Mouse (Mus musculus) limb, embryonic 10.5 days (tissue): ENCODE data around the gene Cd4. TPM values are rescaled to one million over a fixed set of nuclear protein-coding genes. Genes with fewer than 3 reads are reported as not detected.
"Not testable (repeated sequence)": the region's sequence is repeated elsewhere in the genome, so short reads cannot be mapped to it uniquely, and the experiment has no call there.

ENCODE experiments used
- DNase-seq: peaks from one replicate; pipeline ENCODE4 v3.0.0-alpha.2; 2017; ENCODE audit warnings: low spot score
- H3K27ac ChIP-seq: fragments of 300-500 bp; sonication (generic); 2 replicates; pipeline ENCODE4 v1.5.1; 2016; ENCODE audit warnings: mild to moderate bottlenecking
- H3K27me3 ChIP-seq: fragments of 300-500 bp; sonication (generic); 2 replicates; pipeline ENCODE4 v1.6.1; 2016; ENCODE audit warnings: low read depth, mild to moderate bottlenecking; ENCODE audit not compliant: poor library complexity, severe bottlenecking
- H3K36me3 ChIP-seq: fragments of 300-500 bp; sonication (generic); 2 replicates; pipeline ENCODE4 v1.6.1; 2016; ENCODE audit warnings: mild to moderate bottlenecking, moderate library complexity
- H3K4me1 ChIP-seq: fragments of 300-500 bp; sonication (generic); 2 replicates; pipeline ENCODE4 v1.6.1; 2016
- H3K4me3 ChIP-seq: fragments of 300-500 bp; sonication (generic); 2 replicates; pipeline ENCODE4 v1.5.1; 2016; ENCODE audit warnings: mild to moderate bottlenecking, moderate library complexity
- H3K9me3 ChIP-seq: fragments of 300-500 bp; sonication (generic); replicated peaks from 2 replicates; pipeline ENCODE4 v1.6.1; 2016; ENCODE audit warnings: mild to moderate bottlenecking
- WGBS: fragments of 180-500 bp; shearing (Covaris S2); methylation state at CpG from one replicate; pipeline ENCODE4 v1.1.7; 2016; 5-methylcytosine and 5-hydroxymethylcytosine counted together
- polyA plus RNA-seq: library from polyadenylated mRNA; unstranded; fragments of >200 nt; fragmentation: Nextera tagmentation; extraction: Ambion mirVana; gene quantifications from 2 replicates; pipeline ENCODE4 v1.2.1, GENCODE M21; 2016

Gene Cd4
- polyA plus RNA-seq, 1 experiment from 2014 or later = not detected

- Histone ChIP-seq H3K9me3 (no peaks in the 10 kb centered on the region), H3K27ac (no peak overlapping the region), H3K36me3 (peaks cover 69% of the 10 kb centered on the region), H3K27me3 (0 out of 2 replicates have a peak, but pooled peaks cover 6% of the 10 kb centered on the region), H3K4me1 (peaks cover 12% of the 10 kb centered on the region), H3K4me3 (no peak overlapping the region)
- 39% methylated on average over 8 of the region's 8 CpGs for WGBS
- DNase-seq = no peak
Observed at GRCm38 (mm10) chr6:124850535-124850934, 37.5 kb downstream of the Cd4 start.

DNA sequence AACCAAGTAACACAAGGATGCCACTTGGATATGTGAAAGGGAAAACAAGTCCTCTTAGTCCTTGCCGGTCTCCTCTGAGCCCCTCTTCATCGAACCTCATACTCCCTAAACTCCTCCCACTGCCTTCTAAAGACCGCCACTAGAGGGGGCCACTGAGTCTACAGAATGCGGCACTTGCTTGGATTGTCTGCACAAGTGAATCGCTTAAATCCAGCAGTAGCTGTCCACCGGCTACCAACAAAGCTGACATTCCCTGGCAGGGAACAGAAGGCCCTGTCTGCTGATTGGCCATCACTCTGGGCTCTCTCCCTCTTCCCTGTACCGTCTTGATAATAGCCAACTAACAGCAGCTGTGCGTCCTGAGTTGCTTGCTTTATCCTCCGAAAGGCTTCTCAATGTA lies 40.7 kb downstream of the Cd4 start:
- peaks cover 4% of the 10 kb centered on the region; the same call in 1 of the 2 replicates for H3K4me1 ChIP-seq
- peaks cover 57% of the 10 kb centered on the region for H3K36me3 ChIP-seq
- H3K4me3 ChIP-seq = no peak overlapping the region
- H3K27ac ChIP-seq = no peak overlapping the region
- no peaks in the 10 kb centered on the region for H3K27me3 ChIP-seq
- 15% methylated on average over 9 of the region's 9 CpGs for WGBS
- H3K9me3 ChIP-seq = no peaks in the 10 kb centered on the region
- DNase-seq = peak; percentile 98

- no peaks in the 10 kb centered on the region for H3K9me3 ChIP-seq
- peaks cover 33% of the 10 kb centered on the region for H3K36me3 ChIP-seq
- H3K4me3 ChIP-seq = peak within 1 kb of the TSS; percentile 23
- 0 out of 2 replicates have a peak, but pooled peaks cover 9% of the 10 kb centered on the region for H3K27me3 ChIP-seq
- DNase-seq = no peak
- 39% methylated on average over 15 of the region's 15 CpGs for WGBS
- peak within 1 kb of the TSS; percentile 75 for H3K27ac ChIP-seq
- H3K4me1 ChIP-seq = peaks cover 48% of the 10 kb centered on the region
Observed at GRCm38 (mm10) chr6:124840241-124841167, 47.5 kb downstream of the Cd4 start, which contains the start of gene Gnb3. Gene Gnb3, minus strand, starts transcription at chr6:124840275.

DNA sequence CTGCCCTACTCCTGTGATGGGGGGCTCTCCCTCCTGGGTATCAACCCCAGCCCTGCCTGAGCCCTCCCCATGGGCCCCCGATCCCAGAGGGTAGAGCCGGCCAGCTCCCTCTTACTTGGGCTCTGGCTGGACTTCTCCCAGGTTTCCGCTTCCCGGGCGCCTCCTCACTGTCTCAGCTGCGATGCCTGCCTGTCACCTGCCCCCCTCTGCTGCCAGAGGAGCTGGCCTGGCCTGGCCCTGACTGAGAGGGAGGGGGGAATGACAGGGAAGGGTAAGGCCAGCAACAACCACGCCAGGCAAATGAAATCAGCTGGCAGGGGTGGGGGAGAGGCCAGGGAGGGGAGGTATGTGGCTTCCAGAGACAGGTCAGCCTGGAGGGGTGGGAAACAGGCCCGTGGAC lies 48.2 kb downstream of the Cd4 start:
- 0 out of 2 replicates have a peak, but pooled peaks cover 9% of the 10 kb centered on the region for H3K27me3 ChIP-seq
- H3K4me1 ChIP-seq = peaks cover 55% of the 10 kb centered on the region
- DNase-seq = peak; percentile 49
- peak overlapping the region; percentile 75 for H3K27ac ChIP-seq
- peaks cover 32% of the 10 kb centered on the region for H3K36me3 ChIP-seq
- H3K9me3 ChIP-seq = no peaks in the 10 kb centered on the region
- peak overlapping the region; percentile 23 for H3K4me3 ChIP-seq
- 9% methylated on average over 8 of the region's 8 CpGs for WGBS

DNA sequence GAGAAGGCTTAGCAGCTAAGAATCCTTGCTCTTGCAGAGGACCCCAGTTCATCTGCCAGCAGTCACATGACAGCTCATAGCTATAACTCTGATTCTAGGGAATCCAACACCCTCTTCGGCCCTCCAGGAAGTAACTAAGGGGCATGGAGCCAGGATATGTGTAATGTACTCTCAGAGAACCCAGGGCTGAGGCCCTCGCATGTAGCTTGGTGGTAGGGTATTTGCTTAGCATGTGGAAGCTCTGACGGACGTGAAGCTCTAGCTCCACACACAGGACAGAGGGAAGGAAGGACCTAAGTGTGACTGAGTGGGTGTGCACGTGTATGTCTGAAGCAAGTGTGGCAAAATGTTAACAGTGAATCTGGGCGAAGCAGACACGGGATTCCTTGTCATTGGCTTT lies 51.6 kb downstream of the Cd4 start:
- Histone ChIP-seq H3K4me3 (no peak overlapping the region), H3K4me1 (peaks cover 73% of the 10 kb centered on the region), H3K27ac (0 out of 2 replicates have a peak overlapping the region, but pooled peaks have one; percentile 51), H3K36me3 (peaks cover 48% of the 10 kb centered on the region), H3K9me3 (no peaks in the 10 kb centered on the region), H3K27me3 (0 out of 2 replicates have a peak, but pooled peaks cover 9% of the 10 kb centered on the region)
- no peak for DNase-seq
- whole genome bisulfite sequencing = 82% methylated on average over 7 of the region's 7 CpGs

- peak; percentile 57 for DNase-seq
- WGBS = 37% methylated on average over 10 of the region's 10 CpGs
- Histone ChIP-seq H3K36me3 (peaks cover 44% of the 10 kb centered on the region), H3K27ac (peak overlapping the region; percentile 4; the same call in 1 of the 2 replicates), H3K9me3 (no peaks in the 10 kb centered on the region), H3K4me3 (peak overlapping the region; percentile 6; the same call in 1 of the 2 replicates), H3K27me3 (0 out of 2 replicates have a peak, but pooled peaks cover 9% of the 10 kb centered on the region), H3K4me1 (peaks cover 78% of the 10 kb centered on the region)
Observed at GRCm38 (mm10) chr6:124835531-124835930, 52.5 kb downstream of the Cd4 start.

DNA sequence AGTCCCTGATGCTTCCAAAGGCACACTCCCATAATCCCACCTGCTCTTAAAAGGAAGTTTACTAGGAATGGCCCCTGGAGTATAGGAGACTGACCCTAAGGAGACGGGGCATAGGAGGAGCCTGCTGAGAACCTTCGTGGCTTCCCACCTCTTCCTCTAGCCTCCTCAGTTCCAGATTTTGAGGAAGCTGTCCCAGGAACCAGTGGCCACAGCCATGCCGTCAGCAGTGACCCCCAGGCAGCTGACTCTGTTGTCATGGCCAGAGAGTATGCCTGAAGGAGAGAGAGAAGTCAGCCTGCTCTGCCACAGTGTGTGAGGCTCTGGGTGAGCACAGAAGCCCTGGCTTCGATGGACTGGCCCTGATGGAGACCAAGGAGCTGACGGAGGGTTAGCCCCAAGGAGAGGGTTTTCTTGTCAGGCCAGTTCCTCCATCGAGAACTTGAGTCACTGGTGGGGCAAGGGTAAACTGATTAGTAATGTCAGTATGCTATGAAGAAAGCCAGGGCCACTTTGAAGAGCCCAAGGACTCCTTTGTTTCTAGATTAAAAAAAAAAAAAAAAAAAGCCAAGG lies 53.4 kb downstream of the Cd4 start:
- Histone ChIP-seq H3K4me3 (no peak overlapping the region), H3K9me3 (no peaks in the 10 kb centered on the region), H3K4me1 (peaks cover 72% of the 10 kb centered on the region), H3K36me3 (peaks cover 44% of the 10 kb centered on the region), H3K27me3 (0 out of 2 replicates have a peak, but pooled peaks cover 5% of the 10 kb centered on the region), H3K27ac (no peak overlapping the region)
- no peak for DNase-seq
- 91% methylated on average over 6 of the region's 6 CpGs for WGBS

DNA sequence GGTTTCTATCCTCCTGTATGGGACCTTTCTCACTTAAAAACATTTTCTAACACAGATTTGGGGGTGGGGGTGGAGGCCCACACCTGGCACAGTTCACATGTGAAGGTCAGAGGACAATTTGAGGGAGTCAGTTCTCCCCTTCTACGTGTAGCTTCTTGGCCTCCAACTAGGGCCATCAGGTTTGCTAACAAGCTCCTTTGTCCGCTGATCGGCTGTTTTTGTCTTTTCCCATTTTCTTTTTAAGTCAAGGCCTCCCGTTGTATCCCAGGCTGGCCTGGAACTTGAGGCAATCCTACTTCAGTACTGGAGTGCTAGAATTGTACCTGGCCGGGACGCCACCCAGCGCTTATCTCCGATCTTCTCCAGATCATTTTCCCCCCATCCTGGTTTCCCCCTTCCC lies 56.4 kb downstream of the Cd4 start:
- H3K4me3 ChIP-seq = peak overlapping the region; percentile 80; the same call in 1 of the 2 replicates
- 92% methylated on average over 8 of the region's 8 CpGs for WGBS
- DNase-seq = no peak
- H3K9me3 ChIP-seq = no peaks in the 10 kb centered on the region
- H3K36me3 ChIP-seq = peaks cover 53% of the 10 kb centered on the region
- no peaks in the 10 kb centered on the region for H3K27me3 ChIP-seq
- H3K27ac ChIP-seq = no peak overlapping the region
- peaks cover 59% of the 10 kb centered on the region for H3K4me1 ChIP-seq

- peaks cover 57% of the 10 kb centered on the region for H3K36me3 ChIP-seq
- 91% methylated on average over 4 of the region's 4 CpGs for WGBS
- peak overlapping the region; percentile 80; the same call in 1 of the 2 replicates for H3K4me3 ChIP-seq
- not testable (repeated sequence) for H3K27ac ChIP-seq, DNase-seq, H3K27me3 ChIP-seq, H3K9me3 ChIP-seq
- peaks cover 54% of the 10 kb centered on the region for H3K4me1 ChIP-seq
Observed at GRCm38 (mm10) chr6:124831199-124831598, 56.8 kb downstream of the Cd4 start.

DNA sequence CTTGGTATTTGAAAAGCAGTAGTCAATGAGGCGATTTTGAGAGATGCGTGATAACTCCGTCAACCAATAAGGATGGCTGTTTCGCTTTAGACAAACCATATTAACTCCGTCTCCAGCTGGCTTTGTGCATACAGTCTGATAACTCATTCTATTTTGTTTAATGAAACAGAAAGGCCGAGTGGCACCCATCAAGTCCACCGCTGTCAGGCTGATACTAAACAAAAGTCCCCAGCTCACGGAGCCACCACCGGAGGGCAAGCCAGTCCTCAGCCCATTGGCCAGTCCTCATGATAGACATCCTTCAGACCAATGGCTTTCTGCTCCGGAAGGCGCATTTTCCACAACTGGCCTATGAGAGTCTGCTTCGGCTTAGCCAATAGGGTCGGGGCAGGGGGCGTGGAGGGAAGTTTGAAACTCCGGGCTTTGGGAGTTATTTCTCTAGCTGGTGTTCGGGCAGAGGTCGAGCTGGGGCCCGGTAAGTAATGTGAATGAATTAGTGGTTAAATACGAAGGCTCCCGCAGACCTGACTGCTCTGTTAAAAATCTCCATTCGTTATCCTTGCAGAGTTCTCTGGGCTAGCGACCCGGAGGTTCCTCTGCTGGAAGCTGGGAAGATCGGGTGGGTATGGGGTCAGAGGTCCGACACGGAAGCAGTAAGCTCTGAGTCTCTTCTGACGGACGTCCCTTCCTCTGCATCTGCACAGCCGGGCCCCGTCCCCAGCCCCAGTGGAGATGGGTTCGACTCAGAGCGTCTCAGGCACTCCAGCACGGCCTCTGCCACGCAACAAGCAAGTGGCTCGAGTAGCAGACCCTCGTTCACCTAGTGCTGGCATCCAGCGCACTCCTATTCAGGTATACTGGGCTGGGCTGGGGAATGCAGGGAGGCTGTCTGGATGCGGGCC lies 58.0 kb downstream of the Cd4 start:
- under 1% methylated on average over 38 of the region's 38 CpGs for WGBS
- Histone ChIP-seq H3K36me3 (peaks cover 64% of the 10 kb centered on the region), H3K4me1 (peaks cover 43% of the 10 kb centered on the region), H3K27ac (peak overlapping the region; percentile 90), H3K9me3 (no peaks in the 10 kb centered on the region), H3K4me3 (peak overlapping the region; percentile 80), H3K27me3 (no peaks in the 10 kb centered on the region)
- peak; percentile 87 for DNase-seq

- peak within 1 kb of the TSS; percentile 80 for H3K4me3 ChIP-seq
- no peaks in the 10 kb centered on the region for H3K27me3 ChIP-seq
- no peaks in the 10 kb centered on the region for H3K9me3 ChIP-seq
- H3K36me3 ChIP-seq = peaks cover 64% of the 10 kb centered on the region
- peak within 1 kb of the TSS; percentile 90 for H3K27ac ChIP-seq
- DNase-seq = peak; percentile 96
- H3K4me1 ChIP-seq = peaks cover 34% of the 10 kb centered on the region
- under 1% methylated on average over 55 of the region's 55 CpGs for WGBS
Observed at GRCm38 (mm10) chr6:124828868-124829798, 58.9 kb downstream of the Cd4 start, which contains the start of the genes Usp5 and Cdca3. Gene Usp5, minus strand, starts transcription at chr6:124829484. Gene Cdca3, plus strand, starts transcription at chr6:124829547.
